Mouse (Mus musculus): ENCODE data around the gene Mrpl46. TPM values are rescaled to one million over a fixed set of nuclear protein-coding genes. Genes with fewer than 3 reads are reported as not detected.

The Mrpl46 gene
- 66.8 and 67.3 TPM in 2 replicates for polyA plus RNA-seq (2016; fragmentation: Nextera tagmentation; extraction: Ambion mirVana)

- Histone ChIP-seq H3K36me3 (replicated peaks) (peaks cover 22% of the 10 kb centered on the region), H3K9me3 (no peaks in the 10 kb centered on the region), H3K27me3 (no peaks in the 10 kb centered on the region), H3K27ac (0 out of 2 replicates have a peak within 1 kb of the TSS, but pooled peaks have one; percentile 25), H3K4me1 (peaks cover 24% of the 10 kb centered on the region), H3K4me2 (peak within 1 kb of the TSS; percentile 90), H3K9ac (peak within 1 kb of the TSS; percentile 86), H3K4me3 (replicated peaks) (peak within 1 kb of the TSS; percentile 91)
- under 1% methylated on average over 44 of the region's 44 CpGs for WGBS
- peak; percentile 98 for ATAC-seq (ENCODE audit: low FRiP score)
These were observed at the start of gene Mrpl46, which contains the start of gene Mrps11 for GRCm38 (mm10) chr7:78782639-78783581. Gene Mrpl46 (minus strand): TSS chr7:78783531. Gene Mrps11 (plus strand): TSS chr7:78783119.

GRCm38 (mm10) chr7:78827749-78828362, 44.5 kb upstream of the Mrpl46 start:
- no peaks in the 10 kb centered on the region for H3K9me3 ChIP-seq
- peaks cover 24% of the 10 kb centered on the region for H3K36me3 ChIP-seq (replicated peaks)
- H3K27me3 ChIP-seq = no peaks in the 10 kb centered on the region
- no peak overlapping the region for H3K9ac ChIP-seq
- ATAC-seq (ENCODE audit: low FRiP score) = no peak
- no peaks in the 10 kb centered on the region for H3K4me1 ChIP-seq
- no peak overlapping the region for H3K4me3 ChIP-seq (replicated peaks)
- no peak overlapping the region for H3K4me2 ChIP-seq
- WGBS = 92% methylated on average over 14 of the region's 14 CpGs
- peak overlapping the region; percentile 54; the same call in 1 of the 2 replicates for H3K27ac ChIP-seq

GRCm38 (mm10) chr7:78826682-78827385, 43.5 kb upstream of the Mrpl46 start:
- 62% methylated on average over 9 of the region's 9 CpGs for WGBS
- Histone ChIP-seq H3K4me1 (no peaks in the 10 kb centered on the region), H3K9me3 (no peaks in the 10 kb centered on the region), H3K4me2 (no peak overlapping the region), H3K27me3 (no peaks in the 10 kb centered on the region), H3K36me3 (replicated peaks) (peaks cover 24% of the 10 kb centered on the region), H3K27ac (peak overlapping the region; percentile 54), H3K9ac (no peak overlapping the region), H3K4me3 (replicated peaks) (no peak overlapping the region)
- ATAC-seq (ENCODE audit: low FRiP score) = peak; percentile 87

- no peak overlapping the region for H3K4me2 ChIP-seq
- H3K4me1 ChIP-seq = peaks cover 5% of the 10 kb centered on the region; the same call in 1 of the 2 replicates
- no peak overlapping the region for H3K27ac ChIP-seq
- no peaks in the 10 kb centered on the region for H3K9me3 ChIP-seq
- H3K4me3 ChIP-seq (replicated peaks) = no peak overlapping the region
- 88% methylated on average over 12 of the region's 12 CpGs for whole genome bisulfite sequencing
- no peaks in the 10 kb centered on the region for H3K27me3 ChIP-seq
- H3K9ac ChIP-seq = no peak overlapping the region
- H3K36me3 ChIP-seq (replicated peaks) = peaks cover 6% of the 10 kb centered on the region
- no peak for ATAC-seq (ENCODE audit: low FRiP score)
These were observed 35.0 kb upstream of the Mrpl46 start for GRCm38 (mm10) chr7:78818336-78818735.

- H3K4me1 ChIP-seq = peaks cover 5% of the 10 kb centered on the region; the same call in 1 of the 2 replicates
- H3K4me3 ChIP-seq (replicated peaks) = no peak overlapping the region
- no peaks in the 10 kb centered on the region for H3K9me3 ChIP-seq
- no peaks in the 10 kb centered on the region for H3K36me3 ChIP-seq (replicated peaks)
- peak overlapping the region; percentile 5; the same call in 1 of the 2 replicates for H3K27ac ChIP-seq
- H3K4me2 ChIP-seq = no peak overlapping the region
- H3K27me3 ChIP-seq = no peaks in the 10 kb centered on the region
- H3K9ac ChIP-seq = no peak overlapping the region
- ATAC-seq (ENCODE audit: low FRiP score) = peak; percentile 58; the same call in 1 of the 2 replicates
These were observed 31.4 kb upstream of the Mrpl46 start for GRCm38 (mm10) chr7:78814766-78815165.

GRCm38 (mm10) chr7:78813791-78814190, 30.5 kb upstream of the Mrpl46 start:
- WGBS = 89% methylated on average over 6 of the region's 6 CpGs
- Histone ChIP-seq H3K27ac (no peak overlapping the region), H3K4me3 (replicated peaks) (no peak overlapping the region), H3K9ac (no peak overlapping the region), H3K4me2 (no peak overlapping the region), H3K27me3 (no peaks in the 10 kb centered on the region), H3K4me1 (peaks cover 5% of the 10 kb centered on the region; the same call in 1 of the 2 replicates), H3K9me3 (no peaks in the 10 kb centered on the region), H3K36me3 (replicated peaks) (no peaks in the 10 kb centered on the region)
- ATAC-seq (ENCODE audit: low FRiP score) = no peak

GRCm38 (mm10) chr7:78807192-78807591, 23.9 kb upstream of the Mrpl46 start:
- no peak overlapping the region for H3K9ac ChIP-seq
- no peak overlapping the region for H3K27ac ChIP-seq
- H3K36me3 ChIP-seq (replicated peaks) = no peaks in the 10 kb centered on the region
- no peak overlapping the region for H3K4me3 ChIP-seq (replicated peaks)
- WGBS = 89% methylated on average over 4 of the region's 4 CpGs
- H3K27me3 ChIP-seq = no peaks in the 10 kb centered on the region
- H3K4me2 ChIP-seq = no peak overlapping the region
- ATAC-seq (ENCODE audit: low FRiP score) = no peak
- no peaks in the 10 kb centered on the region for H3K4me1 ChIP-seq
- no peaks in the 10 kb centered on the region for H3K9me3 ChIP-seq

GRCm38 (mm10) chr7:78803841-78804240, 20.5 kb upstream of the Mrpl46 start:
- Histone ChIP-seq H3K27me3 (no peaks in the 10 kb centered on the region), H3K4me2 (no peak overlapping the region), H3K9ac (no peak overlapping the region), H3K4me3 (replicated peaks) (no peak overlapping the region), H3K27ac (no peak overlapping the region), H3K4me1 (peaks cover under 1% of the 10 kb centered on the region; the same call in 1 of the 2 replicates), H3K36me3 (replicated peaks) (no peaks in the 10 kb centered on the region), H3K9me3 (no peaks in the 10 kb centered on the region)
- ATAC-seq (ENCODE audit: low FRiP score) = no peak
- 83% methylated on average over 3 of the region's 3 CpGs for WGBS

GRCm38 (mm10) chr7:78799730-78800496, 16.6 kb upstream of the Mrpl46 start:
- Histone ChIP-seq H3K36me3 (replicated peaks) (0 out of 2 replicates have a peak, but pooled peaks cover 2% of the 10 kb centered on the region), H3K4me1 (peaks cover 12% of the 10 kb centered on the region; the same call in 1 of the 2 replicates), H3K9me3 (no peaks in the 10 kb centered on the region), H3K27me3 (no peaks in the 10 kb centered on the region), H3K4me2 (no peak overlapping the region), H3K27ac (no peak overlapping the region), H3K4me3 (replicated peaks) (no peak overlapping the region), H3K9ac (no peak overlapping the region)
- 83% methylated on average over 9 of the region's 9 CpGs for WGBS
- no peak for ATAC-seq (ENCODE audit: low FRiP score)

- ATAC-seq (ENCODE audit: low FRiP score) = peak; percentile 57
- Histone ChIP-seq H3K36me3 (replicated peaks) (peaks cover 11% of the 10 kb centered on the region), H3K27ac (no peak overlapping the region), H3K4me2 (no peak overlapping the region), H3K4me3 (replicated peaks) (no peak overlapping the region), H3K9me3 (no peaks in the 10 kb centered on the region), H3K27me3 (no peaks in the 10 kb centered on the region), H3K4me1 (peaks cover 12% of the 10 kb centered on the region; the same call in 1 of the 2 replicates), H3K9ac (no peak overlapping the region)
- WGBS = 48% methylated on average over 9 of the region's 9 CpGs
These were observed 14.6 kb upstream of the Mrpl46 start for GRCm38 (mm10) chr7:78797843-78798455.

GRCm38 (mm10) chr7:78796624-78797023, 13.3 kb upstream of the Mrpl46 start:
- ATAC-seq (ENCODE audit: low FRiP score) = no peak
- H3K4me3 ChIP-seq (replicated peaks) = no peak overlapping the region
- 92% methylated on average over 3 of the region's 3 CpGs for WGBS
- no peak overlapping the region for H3K27ac ChIP-seq
- no peak overlapping the region for H3K9ac ChIP-seq
- H3K4me2 ChIP-seq = no peak overlapping the region
- H3K9me3 ChIP-seq = no peaks in the 10 kb centered on the region
- no peaks in the 10 kb centered on the region for H3K27me3 ChIP-seq
- peaks cover 12% of the 10 kb centered on the region; the same call in 1 of the 2 replicates for H3K4me1 ChIP-seq
- peaks cover 21% of the 10 kb centered on the region for H3K36me3 ChIP-seq (replicated peaks)
